Mouse (Mus musculus): ENCODE data around the gene Neurl3.

The Neurl3 gene

DNA sequence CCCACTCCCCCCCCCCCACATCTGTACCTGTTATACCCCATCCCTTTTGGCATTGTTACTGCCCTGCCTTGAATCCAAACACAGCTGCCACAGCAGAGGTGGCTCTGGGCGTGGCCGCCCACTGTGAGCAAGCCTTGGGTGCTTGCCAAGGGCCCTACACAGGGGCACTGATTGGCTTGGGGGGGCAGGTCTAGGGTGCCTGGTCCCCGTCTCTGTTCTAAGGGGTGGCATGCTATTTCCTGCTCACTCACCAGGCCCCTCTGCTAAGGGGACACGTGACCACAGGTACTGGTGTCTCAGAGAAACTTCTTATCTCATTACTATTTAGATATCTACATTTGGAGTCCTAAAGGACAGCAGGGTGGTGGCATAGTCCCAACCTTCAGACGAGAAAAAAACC is 1.9 kb downstream of the Neurl3 start:
- ChIA-PET POLR2A (interaction anchor here in 2 of 4 experiments (1.0 to 1.6 kb wide), 3 partner anchors 21 to 35 kb away, joined by 3 to 6 read pairs (median 3); partner anchors contain the start of gene Arid5a (in 1 of the 2)), CTCF (interaction anchor here in 1 of 4 experiments (1.4 kb wide), 1 partner anchor 49 kb away, joined by 5 read pairs; no protein-coding TSS in a partner anchor)

DNA sequence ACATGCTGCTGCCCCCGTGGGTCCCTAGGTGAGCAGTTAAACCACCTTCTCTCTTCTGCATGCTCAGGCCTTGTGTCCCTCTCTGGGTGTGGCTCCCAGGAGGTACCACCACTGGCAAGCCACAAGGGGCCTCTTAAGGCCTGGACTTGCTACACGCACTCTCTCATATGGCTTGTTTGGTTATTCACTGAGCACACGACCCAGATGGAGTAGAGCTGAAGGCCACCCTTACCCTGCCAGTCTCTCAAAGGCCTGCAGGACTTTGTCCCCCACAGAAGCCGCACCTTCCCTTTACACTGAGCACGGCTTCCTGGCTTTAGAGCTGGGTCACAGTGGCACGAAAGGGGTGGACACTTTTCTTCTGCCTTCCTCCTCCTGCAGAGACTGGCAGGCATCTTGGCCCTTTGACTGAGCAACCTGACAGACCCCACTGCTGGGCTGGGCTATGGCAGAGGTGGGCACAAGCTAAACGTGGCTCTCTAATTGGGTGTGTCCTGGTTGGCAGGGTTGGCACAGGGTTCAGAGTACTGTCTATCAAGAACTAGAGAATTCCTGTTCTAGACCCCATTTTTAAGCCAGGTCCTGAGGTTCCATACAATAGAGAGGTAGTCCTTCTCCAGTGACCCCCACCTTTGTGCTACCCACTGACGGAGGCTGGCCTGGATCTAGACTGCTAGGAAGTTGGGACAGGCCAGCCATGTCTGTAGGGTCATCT is 2.8 kb downstream of the Neurl3 start:
- ChIA-PET POLR2A (interaction anchor here in 1 of 4 experiments (1.4 kb wide), 1 partner anchor 36 kb away, joined by 6 read pairs; the partner anchor contains the start of gene Arid5a), CTCF (interaction anchor here in 1 of 4 experiments (0.6 kb wide), 1 partner anchor 58 kb away, joined by 4 read pairs; no protein-coding TSS in a partner anchor)

DNA sequence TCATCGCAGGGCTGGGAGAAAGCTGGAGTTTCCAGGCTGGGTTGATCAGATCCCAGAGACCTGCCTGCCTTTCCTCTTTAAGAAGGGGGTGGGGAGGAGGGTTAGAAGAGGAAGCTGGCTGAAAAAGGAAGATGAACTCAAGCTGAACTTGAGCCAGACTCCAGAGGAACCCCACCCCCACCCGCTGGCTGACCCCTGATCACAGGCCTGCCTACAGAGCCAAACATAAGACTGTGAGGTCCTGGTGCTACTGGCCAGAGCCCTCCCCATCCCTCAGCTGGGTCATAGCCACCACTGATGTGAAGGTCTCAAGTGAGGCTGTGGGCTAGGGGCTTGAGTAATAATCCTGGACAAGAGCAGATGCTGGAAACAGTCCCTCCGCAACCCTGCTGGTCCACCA is 3.8 kb downstream of the Neurl3 start:
- POLR2A ChIA-PET = interaction anchor here in 2 of 4 experiments (1.0 to 1.3 kb wide), 4 partner anchors 36 to 138 kb away, joined by 3 to 4 read pairs (median 3); no protein-coding TSS in a partner anchor
- CTCF ChIA-PET = interaction anchor here in 2 of 4 experiments (0.6 to 1.1 kb wide), 2 partner anchors 19 to 753 kb away, joined by 4 to 8 read pairs; no protein-coding TSS in a partner anchor

DNA sequence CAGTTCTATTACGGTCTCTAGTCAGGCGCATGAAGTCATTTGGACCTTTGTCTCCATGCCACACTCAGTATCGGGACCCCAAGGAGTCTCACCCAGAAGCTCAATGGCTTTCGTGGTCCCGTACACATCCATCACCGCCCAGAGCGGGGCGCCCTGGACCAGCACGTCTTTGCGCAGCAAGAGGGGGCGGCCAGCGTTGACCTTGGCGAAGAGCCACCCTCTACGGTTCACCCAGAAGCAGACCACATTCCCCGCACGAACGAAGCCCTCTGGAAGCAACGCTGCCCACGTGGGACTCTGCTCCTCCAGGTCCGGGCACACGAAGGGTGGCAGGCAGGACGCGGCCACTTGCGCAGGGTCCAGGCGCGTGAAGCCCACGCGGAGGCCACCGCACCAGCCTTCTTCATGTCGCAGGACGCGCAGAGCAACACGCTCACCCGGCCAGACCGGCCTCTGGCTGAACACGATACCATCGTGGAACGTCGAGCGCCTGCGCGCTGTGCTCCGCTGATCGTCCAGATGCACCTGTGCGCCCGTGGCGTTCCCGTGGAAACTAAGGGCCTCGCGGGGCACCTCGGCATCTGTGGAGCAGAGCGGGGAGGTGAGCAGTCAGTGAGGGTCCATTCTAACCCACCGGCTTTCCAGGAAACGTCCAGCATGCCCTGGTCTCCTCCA is 5.2 kb downstream of the Neurl3 start:
- ChIA-PET POLR2A (interaction anchor here in 2 of 4 experiments (0.5 to 1.0 kb wide), 2 partner anchors 92 to 215 kb away, joined by 3 to 4 read pairs; no protein-coding TSS in a partner anchor), CTCF (interaction anchor here in 1 of 4 experiments (0.6 kb wide), 1 partner anchor 13 kb away, joined by 3 read pairs; no protein-coding TSS in a partner anchor)

DNA sequence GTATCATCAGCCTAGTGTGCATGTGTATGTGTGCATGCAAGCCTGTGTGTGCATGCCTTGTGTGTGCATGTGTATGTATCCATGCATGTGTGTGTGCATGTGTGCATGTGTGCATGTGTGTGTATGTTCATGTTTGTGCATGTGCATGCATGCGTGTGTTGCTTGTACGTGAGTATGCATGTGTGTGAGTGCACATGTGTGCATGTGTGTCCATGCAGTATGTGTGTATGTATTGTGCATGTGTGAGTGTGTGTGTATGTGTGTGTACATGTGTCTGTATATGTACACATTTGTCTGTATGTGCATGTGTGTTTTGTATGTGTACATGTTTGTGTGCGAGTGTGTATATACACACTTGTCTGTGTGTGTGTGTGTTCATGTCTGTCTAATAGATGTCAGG is 6.9 kb downstream of the Neurl3 start:
- ChIA-PET POLR2A (no interaction called here), CTCF (interaction anchor here in 2 of 4 experiments (0.7 to 1.1 kb wide), 2 partner anchors 54 to 233 kb away, joined by 3 to 4 read pairs; no protein-coding TSS in a partner anchor)

DNA sequence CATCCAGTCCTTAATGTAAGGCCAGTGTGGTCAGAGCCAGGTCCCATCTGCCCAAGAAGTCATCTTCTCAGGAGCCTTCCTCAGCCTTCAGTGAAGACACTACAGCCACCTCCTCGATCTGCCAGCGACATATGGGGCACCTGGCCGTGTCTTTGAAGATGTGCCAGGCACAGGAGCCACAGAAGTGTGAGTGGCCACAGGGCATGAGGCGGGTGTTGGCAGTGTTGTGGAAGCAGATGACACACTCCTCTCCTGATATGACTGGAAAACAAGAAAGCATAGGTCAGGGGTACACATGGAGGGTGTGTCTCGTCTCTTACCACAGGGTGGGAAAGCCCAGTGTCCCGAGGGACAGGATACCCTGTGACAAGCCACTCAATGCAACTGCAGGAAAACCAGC is 8.2 kb downstream of the Neurl3 start:
- ChIA-PET CTCF (interaction anchor here in 2 of 4 experiments (0.6 to 1.6 kb wide), 3 partner anchors 8 to 22 kb away, joined by 3 to 4 read pairs (median 3); partner anchors contain the start of gene Uggt1 (in 1 of the 2)), POLR2A (interaction anchor here in 1 of 4 experiments (1.7 kb wide), 1 partner anchor 52 kb away, joined by 3 read pairs; no protein-coding TSS in a partner anchor)

DNA sequence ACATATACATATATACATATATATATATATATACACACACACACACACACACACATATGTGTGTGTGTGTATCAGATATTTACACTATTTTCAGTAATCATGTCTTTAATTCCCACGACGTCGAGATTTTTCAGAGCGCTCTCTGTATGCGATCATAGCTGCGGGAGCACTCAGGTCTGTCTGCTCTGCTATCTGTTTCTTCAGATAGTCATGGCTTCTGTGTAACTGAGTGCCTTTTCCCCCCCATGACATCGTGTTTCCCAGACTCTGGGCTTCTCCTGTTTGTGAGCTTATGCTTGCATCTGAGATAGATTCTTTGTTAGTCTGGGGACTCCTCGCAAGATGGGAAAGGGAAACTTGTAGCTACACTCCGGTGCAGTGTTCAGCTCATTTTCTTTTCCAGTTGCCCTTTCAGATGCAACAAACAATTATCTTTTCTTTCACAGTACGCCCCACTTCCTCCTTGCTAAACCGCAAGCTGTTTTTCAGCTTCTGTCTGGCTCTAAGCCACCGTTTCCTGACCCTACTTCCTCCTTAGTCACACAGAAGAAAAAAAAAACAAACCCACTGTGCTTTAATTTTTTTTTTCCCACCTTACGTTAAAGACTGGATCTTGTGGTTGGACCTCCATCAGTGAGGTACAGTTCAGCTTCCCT is 10.5 kb downstream of the Neurl3 start:
- ChIA-PET CTCF (interaction anchor here in 3 of 4 experiments (0.6 to 0.9 kb wide), 4 partner anchors 11 to 450 kb away, joined by 3 read pairs; no protein-coding TSS in a partner anchor), POLR2A (interaction anchor here in 3 of 4 experiments (0.6 to 1.8 kb wide), 6 partner anchors 10 to 1379 kb away, joined by 3 to 6 read pairs (median 3); partner anchors contain the start of genes Arid5a (in 2 of the 3) and Uggt1 (in 1 of the 3))

DNA sequence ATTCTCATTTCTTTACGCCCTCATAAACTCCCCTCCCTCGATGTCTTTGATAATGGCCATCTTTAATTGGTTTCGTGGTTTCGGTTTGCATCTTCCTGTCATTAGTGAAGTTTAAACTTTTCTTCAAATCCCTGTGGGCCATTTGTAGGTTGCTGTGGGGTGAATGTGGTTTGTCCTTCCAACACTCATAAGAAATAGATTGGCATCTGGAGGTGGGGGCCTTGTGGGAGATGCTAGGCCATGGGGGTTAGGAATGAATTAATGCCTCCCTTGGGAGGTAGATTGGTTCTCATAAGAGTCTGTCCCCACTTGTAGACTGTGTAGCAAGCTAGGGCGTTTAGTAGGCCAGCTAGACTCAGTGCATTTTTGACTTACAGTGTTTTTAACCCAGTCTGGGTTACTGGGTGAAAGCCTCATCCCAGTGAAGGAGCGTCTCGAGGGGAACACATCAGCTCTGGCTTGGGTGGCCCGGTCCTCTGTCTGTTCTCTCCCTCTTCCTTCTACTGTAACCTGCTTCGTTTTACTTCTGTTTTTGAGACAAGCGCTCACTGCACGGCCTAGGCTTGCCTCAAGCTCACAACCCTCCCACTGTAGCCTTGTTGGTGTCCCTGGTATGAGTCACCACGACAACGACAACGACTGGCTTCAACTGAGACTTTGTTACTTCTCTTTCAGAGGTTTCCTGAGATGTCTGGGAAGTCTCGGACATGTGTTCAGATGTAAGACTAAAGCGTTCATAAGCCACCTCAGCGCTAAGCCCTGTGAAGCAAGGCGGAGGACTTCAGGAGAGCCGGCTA is 12.6 kb downstream of the Neurl3 start:
- ChIA-PET CTCF (interaction anchor here in 1 of 4 experiments (1.1 kb wide), 1 partner anchor 10 kb away, joined by 3 read pairs; no protein-coding TSS in a partner anchor), POLR2A (no interaction called here)

DNA sequence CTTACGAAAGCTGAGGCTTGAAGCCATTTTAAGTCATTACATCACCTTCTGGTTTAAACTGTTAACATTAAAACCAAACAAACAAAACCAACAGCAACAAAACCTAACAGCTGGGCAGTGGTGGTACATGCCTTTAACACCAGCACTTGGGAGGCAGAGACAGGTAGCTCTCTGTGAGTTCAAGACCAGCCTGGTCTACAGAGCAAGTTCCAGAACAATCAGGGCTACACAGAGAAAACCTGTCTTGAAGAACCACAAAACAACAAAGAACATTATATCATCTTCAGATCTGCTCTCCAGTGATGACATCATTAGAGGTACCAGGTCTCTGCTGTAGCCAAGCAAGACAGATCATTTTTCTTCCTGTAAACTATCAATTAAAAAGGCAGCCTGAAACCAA is 14.1 kb downstream of the Neurl3 start:
- ChIA-PET CTCF (interaction anchor here in 2 of 4 experiments (0.6 to 1.1 kb wide), 3 partner anchors 9 to 17 kb away, joined by 3 to 7 read pairs (median 4); no protein-coding TSS in a partner anchor), POLR2A (no interaction called here)

DNA sequence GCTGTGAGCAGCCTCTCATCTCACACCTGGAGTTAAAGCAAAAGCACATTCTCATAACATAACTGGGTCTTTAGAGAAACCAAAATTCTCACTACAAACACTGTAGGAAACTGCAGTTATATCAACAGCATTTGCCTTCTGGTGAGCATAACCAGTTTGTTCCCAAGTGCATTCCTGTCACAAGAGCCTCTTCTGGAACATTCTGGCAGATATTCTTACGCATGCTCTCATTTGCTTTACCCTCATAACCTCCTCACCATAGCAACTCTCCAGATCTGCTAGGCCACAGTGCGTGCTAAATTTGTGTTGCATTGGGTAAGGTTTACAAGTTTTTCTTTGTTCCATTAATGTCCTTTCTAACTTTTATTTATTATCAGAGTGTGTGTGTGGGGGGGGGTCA is 15.2 kb downstream of the Neurl3 start:
- ChIA-PET CTCF (interaction anchor here in 1 of 4 experiments (0.5 kb wide), 1 partner anchor 125 kb away, joined by 3 read pairs; no protein-coding TSS in a partner anchor), POLR2A (no interaction called here)

DNA sequence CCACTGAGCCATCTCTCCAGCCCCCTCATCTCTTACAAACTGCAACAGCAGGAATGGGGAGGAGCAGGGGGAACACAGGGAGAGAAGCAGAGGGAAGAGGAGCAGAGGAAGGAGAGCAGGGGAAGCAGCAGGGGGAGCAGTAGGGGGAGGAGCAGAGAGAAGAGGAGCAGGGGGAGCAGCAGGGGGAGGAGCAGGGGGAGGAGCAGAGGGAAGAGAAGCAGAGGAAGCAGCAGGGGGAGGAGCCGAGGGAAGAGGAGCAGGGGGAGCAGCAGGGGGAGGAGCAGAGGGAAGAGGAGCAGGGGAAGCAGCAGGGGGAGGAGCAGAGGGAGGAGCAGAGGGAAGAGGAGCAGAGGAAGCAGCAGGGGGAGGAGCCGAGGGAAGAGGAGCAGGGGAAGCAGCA is 15.8 kb downstream of the Neurl3 start:
- CTCF ChIA-PET = no interaction called here
- POLR2A ChIA-PET = no interaction called here

DNA sequence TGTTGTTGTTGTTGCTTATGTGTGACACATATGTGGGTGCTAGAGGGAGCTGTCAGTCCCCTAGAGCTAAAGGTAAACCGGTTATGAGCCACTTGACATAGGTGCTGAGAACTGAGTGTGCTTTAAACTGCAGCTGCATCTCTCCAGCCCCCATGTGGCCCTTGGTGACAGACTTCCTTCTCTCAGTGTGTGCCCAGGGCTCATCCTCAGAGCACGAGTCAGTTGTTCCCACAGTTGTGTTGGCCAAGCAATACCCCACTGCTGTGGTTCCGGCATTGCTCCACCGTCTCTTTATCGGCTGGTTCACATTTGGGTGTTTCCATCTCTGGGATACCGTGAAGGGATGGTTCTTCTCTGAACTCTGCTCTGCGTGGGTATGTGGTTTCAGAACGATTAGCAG is 17.2 kb downstream of the Neurl3 start:
- CTCF ChIA-PET = interaction anchor here in 1 of 4 experiments (0.6 kb wide), 1 partner anchor 11 kb away, joined by 3 read pairs; no protein-coding TSS in a partner anchor
- POLR2A ChIA-PET = interaction anchor here in 1 of 4 experiments (1.0 kb wide), 1 partner anchor 9 kb away, joined by 3 read pairs; no protein-coding TSS in a partner anchor

DNA sequence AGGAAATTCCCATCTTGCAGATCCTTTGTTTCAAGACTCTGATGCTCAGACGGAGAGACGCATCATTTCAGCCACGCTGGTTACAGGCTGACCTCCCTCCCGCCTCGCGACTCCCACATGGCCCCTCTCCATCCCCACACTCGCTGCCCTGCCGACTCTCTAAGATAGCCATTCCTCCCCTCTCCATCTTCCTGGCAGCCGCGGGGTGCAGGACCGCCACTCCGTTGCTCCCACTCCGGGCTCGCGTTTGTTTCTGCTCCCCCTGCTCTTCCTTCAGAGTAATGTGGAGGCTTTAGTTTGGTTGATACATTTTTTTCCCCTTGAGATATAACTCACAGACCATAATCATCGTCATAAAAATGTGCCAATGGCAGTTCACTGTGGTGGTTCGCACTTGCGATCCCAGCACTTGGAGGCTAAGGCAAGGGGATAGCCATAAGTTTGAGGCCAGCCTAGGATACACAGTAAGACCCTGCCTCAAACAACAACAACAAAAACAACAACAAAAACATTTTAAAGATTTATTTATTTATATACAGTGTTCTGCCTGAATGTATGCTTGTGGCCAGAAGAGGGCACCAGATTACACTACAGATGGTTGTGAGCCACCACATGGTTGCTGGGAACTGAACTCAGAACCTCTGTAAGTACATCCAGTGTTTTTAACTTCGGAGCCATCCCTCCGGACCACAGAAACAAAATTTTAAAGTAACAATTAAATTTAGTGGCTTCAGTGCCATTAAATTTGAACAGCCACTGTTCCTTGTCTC is 18.4 kb downstream of the Neurl3 start:
- ChIA-PET POLR2A (no interaction called here), CTCF (interaction anchor here in 1 of 4 experiments (1.2 kb wide), 1 partner anchor 39 kb away, joined by 3 read pairs; no protein-coding TSS in a partner anchor)

DNA sequence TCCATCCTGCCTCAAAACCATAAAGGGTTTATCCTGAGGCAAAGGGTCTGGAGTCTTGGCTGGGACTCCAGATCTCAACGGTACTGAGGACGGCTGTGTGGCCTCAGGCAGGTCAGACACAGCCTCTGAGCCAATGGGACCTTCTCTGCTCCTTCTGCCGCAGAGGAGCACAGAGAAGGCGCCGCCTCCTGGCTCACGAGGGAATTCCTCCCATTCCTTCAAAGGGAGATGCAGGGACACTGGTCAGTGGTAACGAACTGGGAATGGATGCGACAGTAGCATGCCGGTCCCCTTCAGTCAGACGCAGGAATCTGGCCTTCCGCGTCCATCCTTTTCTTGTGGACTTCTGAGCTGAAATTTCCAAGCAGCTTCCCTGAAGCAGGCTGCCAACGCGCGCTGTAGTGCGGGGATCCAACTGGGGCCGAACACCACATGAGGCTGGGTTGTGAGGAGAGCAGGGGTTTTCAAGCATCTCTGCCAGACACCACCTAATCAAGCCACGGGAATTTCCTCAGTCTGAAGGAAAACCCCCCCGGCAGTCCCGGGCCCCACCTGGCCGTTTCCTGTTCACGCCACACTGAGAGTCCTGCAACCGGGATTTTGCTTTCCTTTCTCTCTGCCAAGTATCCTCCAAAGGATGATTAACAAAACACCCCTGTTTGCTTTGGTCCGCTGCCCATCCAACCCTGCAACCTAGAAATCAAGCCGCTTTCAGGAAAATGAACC is 19.7 kb downstream of the Neurl3 start:
- ChIA-PET POLR2A (no interaction called here), CTCF (interaction anchor here in 3 of 4 experiments (0.6 to 2.1 kb wide), 4 partner anchors 10 to 117 kb away, joined by 3 to 10 read pairs (median 4); partner anchors contain the start of gene Uggt1 (in 1 of the 3))

DNA sequence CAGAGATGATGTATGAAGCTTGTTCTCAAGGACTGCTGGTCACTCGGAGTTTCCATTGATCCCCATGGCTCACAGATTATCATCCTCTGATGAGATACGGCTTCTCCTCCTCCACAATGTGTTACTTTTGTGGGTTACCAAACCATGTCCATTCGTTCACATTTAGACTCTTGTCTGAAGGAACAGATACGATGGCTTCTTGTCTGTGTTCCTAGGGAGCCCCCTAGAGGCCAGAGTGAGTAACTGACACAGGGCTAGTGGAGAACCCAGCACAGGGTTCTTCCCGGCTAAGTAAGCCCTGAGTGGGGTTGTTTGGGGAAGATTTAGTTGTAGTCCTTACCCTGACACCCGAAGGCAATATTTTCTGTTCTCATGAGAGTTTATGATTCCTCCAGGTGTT is 21.7 kb downstream of the Neurl3 start:
- ChIA-PET CTCF (interaction anchor here in 3 of 4 experiments (0.6 to 1.1 kb wide), 3 partner anchors 9 to 522 kb away, joined by 3 to 4 read pairs (median 3); no protein-coding TSS in a partner anchor), POLR2A (interaction anchor here in 1 of 4 experiments (0.7 to 2.6 kb wide), 4 partner anchors 11 to 30 kb away, joined by 3 to 11 read pairs (median 4); no protein-coding TSS in a partner anchor)

DNA sequence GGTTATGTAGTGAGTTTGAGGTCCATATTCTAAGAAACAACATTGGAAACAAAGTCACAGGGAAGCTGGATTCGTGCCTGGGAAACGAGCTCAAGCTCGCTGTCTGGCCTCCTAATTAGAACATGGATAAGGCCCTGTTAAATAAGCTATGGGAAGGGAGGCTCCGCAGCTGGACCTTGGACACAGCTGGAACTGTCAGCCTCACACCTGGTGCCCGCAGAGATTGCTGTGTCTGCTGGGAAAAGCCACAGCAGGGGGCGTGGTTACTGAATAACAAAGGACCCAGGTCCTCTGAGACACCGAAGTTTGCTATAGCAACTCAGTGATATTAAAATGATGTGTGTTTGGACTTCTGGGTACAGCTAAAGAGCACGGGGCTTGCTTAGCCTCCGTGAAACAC is 23.1 kb downstream of the Neurl3 start:
- ChIA-PET POLR2A (interaction anchor here in 3 of 4 experiments (0.9 to 2.6 kb wide), 19 partner anchors 9 to 174 kb away, joined by 3 to 11 read pairs (median 4); partner anchors contain the start of gene Arid5a (in 1 of the 3)), CTCF (interaction anchor here in 3 of 4 experiments (0.5 to 1.5 kb wide), 15 partner anchors 10 to 1481 kb away, joined by 3 to 7 read pairs (median 3); partner anchors contain the start of gene Ankrd39 (in 1 of the 3))
